In genomic region chr13:98924897-98925485, GRCm38 (mm10) we compare ENCODE assay signal across 9 mouse cellular contexts. TPM values are rescaled to one million over a fixed set of nuclear protein-coding genes. Genes with fewer than 3 reads are reported as not detected.
A peak's percentile ranks its signal among the peaks of the same experiment; 100 is the strongest.
DNase-seq lines count a peak whose midpoint lies in the region; ATAC-seq and TF ChIP-seq lines count a peak whose summit lies in the region.
"Had no signal": no experiment of that assay in that cellular context is flagged by ENCODE, and none has a peak within 500 bp of the region (broad histone marks: within the 10 kb centered on the region; RNA-seq: fewer than 3 reads in every experiment).

No protein-coding gene starts in this region.

- H3K27ac ChIP-seq in testis, adult 2 months (ENCODE audit: control insufficient read depth, insufficient read depth, low read depth, low read length) = peak overlapping the region; percentile 94
- peak overlapping the region; percentile 99 for H3K27ac ChIP-seq in limb, embryonic 14.5 days (replicated peaks; ENCODE audit: low read depth, low read length)
- H3K27ac ChIP-seq in small intestine, adult 2 months (ENCODE audit: insufficient read depth, low read depth, low read length) = peak overlapping the region; percentile 90

- H3K9me3 ChIP-seq in limb, embryonic 14.5 days (ENCODE audit: control insufficient read depth, low read length) = no peaks in the 10 kb centered on the region

- no peaks in the 10 kb centered on the region for H3K27me3 ChIP-seq in testis, adult 2 months (ENCODE audit: control insufficient read depth, insufficient read depth, low read length)
- no peaks in the 10 kb centered on the region for H3K27me3 ChIP-seq in limb, embryonic 14.5 days (ENCODE audit: control insufficient read depth, insufficient read depth, low read length)
- no peaks in the 10 kb centered on the region for H3K27me3 ChIP-seq in small intestine, adult 2 months (ENCODE audit: control insufficient read depth, insufficient read depth, low read length)

- H3K36me3 ChIP-seq in testis, adult 2 months (ENCODE audit: control insufficient read depth, insufficient read depth, low read length) = no peaks in the 10 kb centered on the region; the same call in 1 of the 2 replicates
- H3K36me3 ChIP-seq in limb, embryonic 14.5 days (ENCODE audit: control insufficient read depth, insufficient read depth, low read length) = peaks cover 13% of the 10 kb centered on the region
- H3K36me3 ChIP-seq in small intestine, adult 2 months (ENCODE audit: control insufficient read depth, insufficient read depth, low read length) = no peaks in the 10 kb centered on the region

- no peak for TF ChIP-seq CTCF in testis, adult 2 months (IDR thresholded peaks at IDR 0.05; ENCODE audit: control insufficient read depth, insufficient read depth, insufficient replicate concordance, low read depth, low read length)
- no peak for TF ChIP-seq CTCF in small intestine, adult 2 months (IDR thresholded peaks at IDR 0.05; ENCODE audit: extremely low read depth, insufficient read length, insufficient replicate concordance, low read depth, low read length)

- DNase-seq in testis, postnatal 14 days (ENCODE audit: low spot score) = no peak
- DNase-seq in limb, embryonic 14.5 days (ENCODE audit: low spot score) = no peak
- no peak for DNase-seq in adrenal gland, postnatal 36 days
- no peak for DNase-seq in cerebellum, adult 8-10 months
- DNase-seq in gastrocnemius, postnatal 10 days = no peak

- 17% methylated on average over 11 of the region's 11 CpGs for WGBS in limb, embryonic 14.5 days
- 6% methylated on average over 11 of the region's 11 CpGs for WGBS in small intestine, adult 2 months

- TF ChIP-seq POLR2A in testis, adult 2 months (IDR thresholded peaks at IDR 0.05; ENCODE audit: control insufficient read depth, low read depth, low read length) = no peak
- no peak for TF ChIP-seq POLR2A in limb, embryonic 14.5 days (IDR thresholded peaks at IDR 0.05; ENCODE audit: borderline replicate concordance, extremely low read depth, insufficient read depth, insufficient read length)
- TF ChIP-seq POLR2A in small intestine, adult 2 months (IDR thresholded peaks at IDR 0.05; ENCODE audit: low read depth, low read length) = no peak

- peak overlapping the region; percentile 78 for H3K4me2 ChIP-seq in limb, embryonic 14.5 days (replicated peaks; ENCODE audit: low read depth, low read length, severe bottlenecking)

- H3K4me1 ChIP-seq in testis, adult 2 months (ENCODE audit: control insufficient read depth, insufficient read depth, low read length) = peaks cover 7% of the 10 kb centered on the region
- H3K4me1 ChIP-seq in limb, embryonic 14.5 days (ENCODE audit: control insufficient read depth, insufficient read depth, low read length) = peaks cover 4% of the 10 kb centered on the region; the same call in 1 of the 2 replicates
- peaks cover 9% of the 10 kb centered on the region; the same call in 1 of the 2 replicates for H3K4me1 ChIP-seq in small intestine, adult 2 months (ENCODE audit: control insufficient read depth, insufficient read depth, insufficient read length, low read length)

- peak; percentile 17 for ATAC-seq in erythroid progenitor cell, adult 5-6 weeks (replicated peaks; ENCODE audit: low FRiP score, poor library complexity, severe bottlenecking)
- no peak for ATAC-seq in limb, embryonic 14.5 days (ENCODE audit: low FRiP score, low read depth)

- peak overlapping the region; percentile 95 for H3K4me3 ChIP-seq in testis, adult 2 months (ENCODE audit: control insufficient read depth, low read depth, low read length)
- peak overlapping the region; percentile 100 for H3K4me3 ChIP-seq in limb, embryonic 14.5 days (replicated peaks; ENCODE audit: low read length)
- H3K4me3 ChIP-seq in small intestine, adult 2 months (ENCODE audit: low read depth, low read length) = no peak overlapping the region

- peak overlapping the region; percentile 100 for H3K9ac ChIP-seq in limb, embryonic 14.5 days (ENCODE audit: low read depth, low read length, severe bottlenecking)

RNA-seq across cellular contexts. Expression of gene Tnpo1, which starts 1.2 kb away (rescaled TPM):
- polyA plus RNA-seq in testis, adult 2 months (2012; rRNA removed) = 51.7 and 60.9 TPM in 2 replicates
- total RNA-seq in erythroid progenitor cell, adult 5-6 weeks (2015; ENCODE audit: low replicate concordance) = 45.3 and 46.9 TPM in 2 replicates
- 33.6 and 38.2 TPM in 2 replicates for total RNA-seq in erythroid progenitor cell, adult 5-6 weeks (2017; ENCODE audit: low replicate concordance)
- polyA plus RNA-seq in limb, embryonic 14.5 days (2012; rRNA removed) = 43.2 and 49.8 TPM in 2 replicates
- 36.5 and 38.7 TPM in 2 replicates for polyA plus RNA-seq in limb, embryonic 14.5 days (2014; fragmentation: Nextera tagmentation; extraction: Ambion mirVana)
- 5.2 and 10.7 TPM in 2 replicates for polyA plus RNA-seq in small intestine, adult 2 months (2012; rRNA removed)
- 100 to 1,000 TPM; 129 to 141 TPM for total RNA-seq in adrenal gland, postnatal 36 days (2021)
- total RNA-seq in gastrocnemius, postnatal 10 days (2021) = 10 to 100 TPM; 58.2 to 70.9 TPM

RNA-seq across cellular contexts. Expression of gene 1700024P04Rik, which starts 59.4 kb away (rescaled TPM):
- polyA plus RNA-seq in testis, adult 2 months (2012; rRNA removed) = 561 and 657 TPM in 2 replicates
- not detected in 2 replicates for total RNA-seq in erythroid progenitor cell, adult 5-6 weeks (2015; ENCODE audit: low replicate concordance)
- not detected in 2 replicates for total RNA-seq in erythroid progenitor cell, adult 5-6 weeks (2017; ENCODE audit: low replicate concordance)
- not detected in 2 replicates for polyA plus RNA-seq in limb, embryonic 14.5 days (2012; rRNA removed)
- polyA plus RNA-seq in limb, embryonic 14.5 days (2014; fragmentation: Nextera tagmentation; extraction: Ambion mirVana) = not detected in 2 replicates
- not detected in 2 replicates for polyA plus RNA-seq in small intestine, adult 2 months (2012; rRNA removed)
- not detected for total RNA-seq in adrenal gland, postnatal 36 days (2021)
- not detected for total RNA-seq in gastrocnemius, postnatal 10 days (2021)
- total RNA-seq: heart, postnatal 10 days had no signal
